Mouse (Mus musculus) cortical plate, adult 2 months (tissue): ENCODE measurements around the gene Celsr3.

Experiments
- CTCF ChIP-seq: fragments of 200-500 bp; IDR thresholded peaks from 2 replicates; pipeline ENCODE4 v1.5.1; 2011; ENCODE audit warnings: mild to moderate bottlenecking, control low read depth, low read length; ENCODE audit not compliant: insufficient read depth; ENCODE audit errors: extremely low read depth
- POLR2A ChIP-seq: fragments of 200-500 bp; IDR thresholded peaks from 2 replicates; pipeline ENCODE4 v1.6.1; 2011; ENCODE audit warnings: mild to moderate bottlenecking, low read length, control low read depth; ENCODE audit not compliant: insufficient read depth; ENCODE audit errors: extremely low read depth

- TF ChIP-seq CTCF: no peak
- TF ChIP-seq POLR2A: no peak
Measured at GRCm38 (mm10) chr9:108827454-108827853, 1.3 kb downstream of the Celsr3 start.
